Mouse (Mus musculus): Measurements from ENCODE around the gene Prkg1.
A peak's percentile ranks its signal among the peaks of the same experiment; 100 is the strongest.
"Not testable (repeated sequence)": the region's sequence is repeated elsewhere in the genome, so short reads cannot be mapped to it uniquely, and the experiment has no call there.

DNA sequence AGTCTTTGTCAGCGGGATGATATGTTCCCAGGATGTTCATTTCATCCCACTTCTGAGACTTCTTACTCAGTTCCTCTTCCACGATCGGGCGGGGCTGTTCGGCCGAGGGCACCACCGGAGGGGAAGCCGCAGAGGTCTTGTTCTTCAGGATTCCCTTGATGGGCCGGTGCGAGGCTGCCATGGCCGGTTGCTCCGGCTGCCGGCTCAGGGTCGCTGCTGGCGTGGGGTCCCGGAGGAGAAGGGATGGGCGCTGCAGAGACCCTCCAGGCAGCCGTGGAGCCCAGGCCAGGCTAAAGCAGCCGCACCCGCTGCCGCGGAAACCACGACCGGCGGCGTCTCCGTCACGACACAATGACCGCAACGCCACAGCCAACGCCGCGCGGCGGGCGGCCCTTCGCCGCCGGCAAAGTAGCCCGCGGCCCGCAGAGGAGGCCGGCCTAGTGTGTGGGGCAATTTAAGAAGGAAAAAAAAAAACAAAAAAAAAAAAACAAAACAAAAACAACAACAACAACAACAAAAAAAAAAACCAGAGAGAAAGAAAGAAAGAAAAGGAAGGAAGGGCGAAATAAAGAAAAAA is 1225.4 kb downstream of the Prkg1 start:
- not testable (repeated sequence) for TF ChIP-seq CTCF (IDR thresholded peaks at IDR 0.05; ENCODE audit: control insufficient read depth, insufficient read depth, insufficient replicate concordance, low read depth, low read length)
- TF ChIP-seq POLR2A (IDR thresholded peaks at IDR 0.05; ENCODE audit: control insufficient read depth, low read depth, low read length): peak; percentile 49
